Mouse (Mus musculus) heart, postnatal 0 days (tissue): Measurements from ENCODE around the gene Atp1a1.

ENCODE experiments used
- CTCF ChIP-seq: IDR thresholded peaks from 2 replicates; pipeline ENCODE4 v1.5.1; 2016; ENCODE audit warnings: antibody characterized with exemption, control low read depth, low read depth
- EP300 ChIP-seq: IDR thresholded peaks from 2 replicates; pipeline ENCODE4 v1.6.1; 2016; ENCODE audit warnings: antibody characterized with exemption, low read depth

GRCm38 (mm10) chr3:101572991-101573390 lies 31.5 kb downstream of the Atp1a1 start:
- TF ChIP-seq CTCF: no peak
- TF ChIP-seq EP300: no peak
